Mouse (Mus musculus): ENCODE results near the gene Accsl. TPM values are rescaled to one million over a fixed set of nuclear protein-coding genes. Genes with fewer than 3 reads are reported as not detected.

Gene Accsl
- total RNA-seq (2023): not detected

GRCm38 (mm10) chr2:93869107-93869600 lies at the start of gene Accsl:
Gene Accsl (minus strand): TSS chr2:93869157.

DNA sequence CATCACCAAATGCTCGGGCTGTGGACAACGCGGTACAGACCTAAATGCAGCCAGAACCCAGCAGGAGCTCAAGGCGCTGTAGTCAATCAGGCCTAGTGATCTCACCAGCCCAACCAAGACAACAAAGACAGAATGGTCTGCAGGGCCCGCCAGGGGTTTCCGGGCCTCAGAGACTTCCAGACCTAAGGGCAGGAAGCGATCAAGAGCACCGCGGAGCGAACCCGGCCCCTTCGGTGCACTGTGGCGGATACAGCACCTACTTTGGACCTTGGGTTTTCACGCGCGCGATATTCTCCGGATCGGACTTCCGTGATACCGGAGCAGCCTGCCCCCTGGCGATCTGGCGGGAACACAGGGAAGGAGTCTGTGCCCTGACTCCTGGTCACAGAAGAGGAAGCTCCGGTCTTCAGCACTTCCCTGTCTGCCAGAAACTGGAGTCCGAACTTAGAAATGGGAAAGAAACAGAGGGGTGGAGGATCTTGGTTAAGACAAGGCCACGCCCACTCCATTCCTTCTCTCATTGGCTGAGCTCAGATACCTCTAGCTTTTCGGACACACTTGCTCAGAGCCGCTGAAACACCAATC lies 19.4 kb downstream of the Accsl start, which contains the start of gene Accs:
Gene Accs, minus strand, starts transcription at position 439 of the 585 bp plus-strand sequence.

GRCm38 (mm10) chr2:93822045-93822749 lies 46.8 kb downstream of the Accsl start, which contains the start of gene Ext2:
Gene Ext2 (minus strand): TSS chr2:93822568.

Other genes starting within 250 kb of the Accsl start
- gene Alx4, start 226.8 kb downstream of the Accsl start, total RNA-seq (2023): not detected
- 10 to 100 TPM; 27.1 to 31.8 TPM for gene Ext2, start 46.6 kb downstream of the Accsl start, total RNA-seq (2023)
- gene Accs, start 19.2 kb downstream of the Accsl start, total RNA-seq (2023): 1 to 10 TPM; 8.4 to 9.0 TPM
- gene Gm13889, start 88.0 kb upstream of the Accsl start, total RNA-seq (2023): under 1 TPM in 1 of 2 experiments, not detected in 1; 0.35 TPM
- not detected for gene Gm27027, start 127.2 kb upstream of the Accsl start, total RNA-seq (2023)
- gene Alkbh3, start 141.7 kb upstream of the Accsl start, total RNA-seq (2023): 10 to 100 TPM; 26.0 to 30.0 TPM